Mouse (Mus musculus): Measurements from ENCODE around the gene Slc38a10.
A peak's percentile ranks its signal among the peaks of the same experiment; 100 is the strongest.

Slc38a10 gene

DNA sequence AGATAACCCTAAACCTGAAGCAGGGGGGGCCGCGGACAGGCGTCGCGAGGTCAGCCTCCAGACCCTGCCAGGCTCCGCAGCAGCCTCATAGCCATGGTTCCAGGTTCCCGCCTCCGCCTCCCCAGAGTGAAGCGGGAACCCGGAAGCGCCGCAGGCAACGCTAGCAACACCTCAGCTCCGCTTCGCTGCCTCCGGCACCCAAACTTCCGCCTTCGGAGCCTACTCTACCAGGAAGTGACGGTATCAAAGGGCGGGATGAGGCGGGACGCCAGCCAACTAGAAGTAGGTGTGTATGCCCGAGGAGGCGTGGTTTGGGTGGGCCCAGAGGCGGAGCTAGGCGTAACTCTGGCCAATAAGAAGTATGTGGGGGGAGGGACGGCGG is at the start of gene Slc38a10:
TSS of gene Slc38a10 (minus strand) at position 234 of the 382 bp plus-strand sequence.
- peak; percentile 100 for DNase-seq

- no peak for DNase-seq
Measured at GRCm38 (mm10) chr11:120200621-120201020, 49.5 kb upstream of the Slc38a10 start.

DNA sequence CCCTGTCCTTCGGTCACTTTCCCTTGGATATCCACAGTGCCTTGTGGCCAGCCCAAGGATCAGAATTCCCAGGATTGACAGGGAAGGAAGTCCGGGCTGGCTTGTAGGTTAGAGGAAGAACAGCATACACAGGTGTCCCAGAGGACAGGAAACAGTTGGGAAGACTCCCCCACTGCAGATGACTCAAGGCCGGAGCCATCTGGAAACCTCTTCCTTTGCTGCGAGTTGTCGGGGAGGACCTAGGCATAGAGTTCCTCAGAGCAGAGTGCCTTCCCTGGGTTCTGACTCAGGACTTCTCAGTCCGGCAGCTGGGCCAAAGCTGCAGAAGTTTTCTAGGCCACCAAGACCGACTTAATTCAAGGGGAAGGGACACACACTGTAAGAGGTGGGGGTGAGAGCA is 48.6 kb upstream of the Slc38a10 start:
- DNase-seq, result no peak

GRCm38 (mm10) chr11:120198831-120199230 is 47.7 kb upstream of the Slc38a10 start:
- DNase-seq, result no peak

DNA sequence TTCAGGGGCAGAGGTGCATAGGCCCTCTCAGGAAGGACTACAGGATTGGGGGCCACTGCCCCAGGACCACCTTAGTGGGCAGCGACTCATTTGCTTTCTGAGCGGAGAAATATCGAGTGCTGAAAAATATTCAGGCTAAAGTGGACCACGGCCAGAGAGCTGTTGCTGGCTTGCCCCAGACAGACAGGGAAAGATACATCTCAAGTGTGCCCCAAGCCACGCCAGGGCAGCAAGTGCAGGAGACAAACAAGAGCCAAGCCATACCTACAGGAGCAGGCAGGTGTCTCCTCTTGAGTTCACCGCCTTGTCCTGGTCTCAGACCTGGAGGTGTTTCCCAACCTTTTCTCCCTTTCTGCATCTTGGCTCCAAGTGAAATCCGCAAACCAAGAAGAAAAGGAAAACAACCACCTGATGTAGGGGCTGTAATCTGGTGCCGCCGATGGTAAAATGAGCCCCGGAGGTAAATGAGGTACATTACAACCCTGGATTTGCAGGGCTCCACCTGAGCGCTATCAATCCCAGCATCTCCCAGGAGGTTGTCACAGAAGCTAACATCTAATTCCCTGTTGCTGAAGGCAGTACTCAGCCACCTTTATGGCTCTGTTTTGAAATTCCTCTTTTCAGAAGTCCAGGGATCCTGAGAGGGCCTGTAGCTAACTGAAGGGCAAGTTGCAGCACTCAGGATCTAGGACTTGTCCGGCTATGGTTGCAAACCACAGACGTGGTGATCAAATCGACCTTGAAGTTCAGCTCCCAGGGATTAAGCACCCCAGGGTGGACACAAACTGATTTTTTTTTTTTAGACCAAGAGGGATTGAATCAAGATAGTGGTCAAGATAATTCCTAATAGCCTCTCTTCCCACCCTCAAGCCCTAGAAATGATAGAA is 39.6 kb upstream of the Slc38a10 start:
- DNase-seq, result peak; percentile 37

DNA sequence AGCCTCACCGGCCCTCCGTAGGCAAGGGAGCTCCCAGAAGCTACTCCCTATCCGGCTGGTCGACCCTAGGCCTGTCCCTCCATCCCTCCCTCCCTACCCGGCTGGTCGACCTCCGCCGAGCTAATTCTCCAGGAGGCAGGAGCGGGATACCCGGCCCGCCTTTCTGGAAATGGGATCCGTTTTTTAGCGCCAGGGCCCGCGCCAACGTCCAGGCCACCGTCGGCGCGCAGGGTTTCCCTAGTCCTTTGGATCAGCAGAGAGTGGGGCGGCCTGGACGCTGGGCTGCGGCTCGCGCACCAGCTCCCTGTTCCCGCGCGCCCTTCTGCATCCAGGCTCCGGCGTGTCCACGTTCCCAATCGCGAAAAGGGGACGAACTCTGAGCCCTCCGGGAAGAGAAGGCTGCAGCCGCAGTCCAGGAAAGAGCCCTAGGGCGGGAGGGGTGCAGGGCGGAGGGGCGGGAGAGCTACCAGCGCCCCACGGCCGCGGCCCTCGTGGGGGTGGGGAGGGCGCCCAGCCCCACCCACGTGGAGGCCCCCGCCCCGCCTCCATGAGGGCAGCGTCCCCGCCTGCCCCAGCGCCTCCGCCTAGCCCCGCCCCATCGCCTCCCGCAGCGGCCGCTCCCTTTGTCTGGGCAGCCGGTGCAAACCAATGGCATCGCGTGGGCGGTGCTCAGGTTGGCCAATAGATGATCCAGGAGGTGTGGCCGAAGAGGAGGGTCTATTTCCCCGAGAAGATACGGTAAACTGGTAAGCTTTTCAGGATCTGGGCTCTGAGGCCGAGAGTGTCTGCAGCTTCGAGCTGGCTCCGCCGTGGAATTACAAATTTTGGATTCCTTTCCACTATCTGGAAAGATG is 38.5 kb upstream of the Slc38a10 start:
- DNase-seq, result peak; percentile 99 to 100

GRCm38 (mm10) chr11:120188481-120189441 is 37.6 kb upstream of the Slc38a10 start:
- peak in 1 of 2 experiments; percentile 73 for DNase-seq

DNA sequence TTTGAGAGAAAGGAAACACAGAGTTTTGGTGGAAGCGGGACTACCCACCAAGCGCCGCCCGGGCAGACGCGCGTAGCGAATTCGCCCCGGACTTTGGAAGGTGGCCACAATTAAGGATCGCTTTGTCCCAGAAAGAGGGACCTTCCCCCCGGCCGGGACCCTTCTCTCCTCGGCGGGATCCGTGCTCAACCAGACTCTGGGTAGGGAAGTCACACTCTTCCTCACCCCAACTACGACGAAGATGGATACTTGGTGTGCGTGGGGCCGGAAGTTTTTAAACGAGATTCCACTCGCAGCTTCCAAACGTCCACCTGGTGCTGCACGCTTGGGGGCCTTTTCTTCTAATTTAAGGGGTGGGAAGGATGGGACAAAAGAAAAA is 36.9 kb upstream of the Slc38a10 start:
- DNase-seq, result peak; percentile 64 to 70

- peak; percentile 53 to 59 for DNase-seq
Measured at GRCm38 (mm10) chr11:120187236-120188101, 36.3 kb upstream of the Slc38a10 start.

GRCm38 (mm10) chr11:120186821-120187235 is 35.7 kb upstream of the Slc38a10 start:
- DNase-seq, result peak in 1 of 2 experiments; percentile 68

- DNase-seq, result no peak
Measured at GRCm38 (mm10) chr11:120186145-120186740, 35.1 kb upstream of the Slc38a10 start.

DNA sequence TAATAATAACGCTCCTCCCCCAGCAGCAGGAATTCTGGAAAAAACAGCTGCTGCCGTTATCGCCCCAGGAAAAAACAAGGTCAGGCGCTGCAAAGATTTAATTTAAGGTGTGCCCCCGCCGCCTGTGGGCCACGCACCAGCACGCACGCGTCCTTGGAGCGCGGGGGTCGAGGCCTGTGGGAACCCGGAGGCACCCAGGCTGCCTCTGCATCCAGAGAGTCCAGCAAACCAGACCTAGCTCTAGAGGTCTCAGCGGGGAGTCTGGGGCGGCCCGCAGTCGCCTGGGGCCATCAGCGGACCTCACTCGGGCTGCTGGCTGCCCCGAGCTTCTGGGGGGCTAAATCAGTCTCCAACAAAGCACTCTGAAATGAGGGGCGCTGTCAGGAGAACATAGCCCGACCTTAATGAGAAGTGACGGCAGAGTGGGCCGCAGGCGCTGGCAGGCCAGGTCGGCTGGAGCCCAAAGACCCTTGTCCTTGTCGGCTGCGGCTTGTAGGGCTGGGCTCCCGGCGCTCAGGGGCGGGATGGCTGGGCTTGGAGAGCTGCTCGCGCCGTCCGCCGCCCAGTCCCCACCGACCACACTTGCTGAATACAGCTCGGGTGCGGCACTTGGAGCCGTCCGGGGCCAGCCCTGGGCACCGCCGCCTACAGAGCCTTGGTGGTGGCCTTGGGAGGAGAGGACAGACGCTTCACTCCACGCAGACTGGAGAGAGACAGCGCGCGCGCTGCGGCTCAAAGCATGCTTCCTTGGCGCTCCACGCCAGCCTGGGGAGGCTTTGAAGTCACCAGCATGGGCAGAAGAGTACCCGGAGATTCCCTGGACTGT is 34.4 kb upstream of the Slc38a10 start:
- peak; percentile 68 to 69 for DNase-seq

GRCm38 (mm10) chr11:120184371-120185315 is 33.5 kb upstream of the Slc38a10 start:
- DNase-seq, result peak; percentile 52 to 55

- DNase-seq, result no peak
Measured at GRCm38 (mm10) chr11:120183708-120184107, 32.6 kb upstream of the Slc38a10 start.

GRCm38 (mm10) chr11:120183180-120183579 is 32.0 kb upstream of the Slc38a10 start:
- no peak for DNase-seq

DNA sequence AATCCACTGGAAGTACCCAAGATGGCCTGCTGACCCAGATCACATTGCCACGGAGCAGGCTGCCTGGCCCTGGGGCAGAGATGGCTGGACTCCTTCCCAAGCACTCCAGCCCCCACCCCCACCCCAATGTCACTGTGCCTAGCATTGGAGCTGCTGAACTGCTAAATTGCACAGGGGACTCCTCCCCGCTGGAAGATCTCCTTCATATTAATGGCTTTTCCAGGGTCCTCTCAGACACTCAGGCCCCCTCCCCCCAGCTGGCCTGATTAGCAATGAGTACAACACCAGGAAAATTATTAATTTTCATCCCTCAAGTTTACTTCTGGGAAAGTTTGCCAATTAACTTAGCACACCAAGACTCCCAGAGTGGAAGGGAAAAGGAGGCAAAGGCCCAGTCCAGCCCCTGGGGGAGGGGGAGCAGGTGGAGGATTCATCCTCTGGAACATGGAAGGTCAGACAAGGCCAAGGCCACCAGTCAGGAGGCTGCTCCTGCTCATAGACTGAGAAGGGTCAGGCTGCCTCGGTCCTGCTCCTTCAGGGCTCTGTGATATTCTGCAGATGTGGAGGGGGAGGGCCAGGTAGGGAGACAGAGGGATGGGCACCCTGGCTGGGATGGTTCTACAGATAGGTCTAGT is 31.4 kb upstream of the Slc38a10 start:
- peak in 1 of 2 experiments; percentile 37 for DNase-seq

GRCm38 (mm10) chr11:120181379-120181778 is 30.2 kb upstream of the Slc38a10 start:
- no peak for DNase-seq

GRCm38 (mm10) chr11:120179374-120179773 is 28.2 kb upstream of the Slc38a10 start:
- no peak for DNase-seq

All from cerebellum, postnatal 25 days (tissue).